Mouse (Mus musculus) midbrain, embryonic 15.5 days (tissue): Measurements from ENCODE around the gene Frzb. TPM values are rescaled to one million over a fixed set of nuclear protein-coding genes. Genes with fewer than 3 reads are reported as not detected.

Experiments used
- polyA plus RNA-seq: library from polyadenylated mRNA; unstranded; fragments of >200 nt; fragmentation: Nextera tagmentation; extraction: Ambion mirVana; gene quantifications from 2 replicates; pipeline ENCODE4 v1.2.1, GENCODE M21; 2015

The Frzb gene
- polyA plus RNA-seq, 1 experiment from 2014 or later, result 2.6 TPM

Other genes starting within 250 kb of the Frzb start
- not detected in 2 replicates for gene Prdx6b, start 155.2 kb downstream of the Frzb start, polyA plus RNA-seq
- gene Dnajc10, start 132.2 kb downstream of the Frzb start, polyA plus RNA-seq, result 59.0 and 63.3 TPM in 2 replicates
- 97.0 and 97.2 TPM in 2 replicates for gene Nckap1, start 133.8 kb upstream of the Frzb start, polyA plus RNA-seq
- gene Dusp19, start 169.4 kb upstream of the Frzb start, polyA plus RNA-seq, result 15.4 and 18.0 TPM in 2 replicates
- 57.4 and 58.4 TPM in 2 replicates for gene Nup35, start 169.6 kb upstream of the Frzb start, polyA plus RNA-seq